Mouse (Mus musculus) liver, adult 2 months (tissue): Measurements from ENCODE around the gene Tmem132d.

Source experiments
- CTCF ChIP-seq: fragments of 200-500 bp; IDR thresholded peaks from 2 replicates; pipeline ENCODE4 v1.5.1; 2011; ENCODE audit warnings: low read depth, low read length, control low read depth
- POLR2A ChIP-seq: fragments of 200-500 bp; IDR thresholded peaks from 2 replicates; pipeline ENCODE4 v1.6.1; 2011; ENCODE audit warnings: low read length, control low read depth; ENCODE audit not compliant: insufficient read depth; ENCODE audit errors: extremely low read depth

DNA sequence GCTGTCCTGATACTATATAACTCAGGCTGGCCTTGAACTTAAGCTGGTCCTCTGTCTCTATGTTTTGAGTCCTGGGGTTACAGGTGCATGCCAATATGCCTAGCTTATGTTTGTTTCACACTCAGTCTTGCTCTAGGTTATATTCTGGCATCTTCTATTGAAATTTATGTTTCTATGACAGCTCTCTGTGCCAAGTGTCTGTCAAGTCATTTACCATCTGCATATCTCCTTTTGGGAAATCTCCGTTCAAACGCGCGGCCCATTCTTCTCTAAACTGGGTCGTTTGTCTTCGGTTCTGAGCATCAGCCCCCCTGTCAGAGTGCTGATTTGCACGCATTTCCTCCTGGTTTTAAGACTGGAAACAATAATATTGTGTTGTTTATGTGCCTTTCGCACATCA is 319.8 kb downstream of the Tmem132d start:
- TF ChIP-seq CTCF (no peak), POLR2A (no peak)
